Mouse (Mus musculus) embryonic facial prominence, embryonic 13.5 days (tissue): Measurements from ENCODE around the gene Zfp526. TPM values are rescaled to one million over a fixed set of nuclear protein-coding genes. Genes with fewer than 3 reads are reported as not detected.
"Not testable (repeated sequence)": the region's sequence is repeated elsewhere in the genome, so short reads cannot be mapped to it uniquely, and the experiment has no call there.

Experiments
- ATAC-seq: fragments of 200-750 bp; cut with Nextera tagmentation; 2 replicates; pipeline ENCODE4 v1.8.0; 2017; ENCODE audit warnings: low read depth; ENCODE audit not compliant: insufficient number of reproducible peaks, insufficient read depth, low FRiP score, low TSS enrichment
- H3K27ac ChIP-seq: fragments of 300-500 bp; sonication (generic); 2 replicates; pipeline ENCODE4 v1.5.1; 2015; ENCODE audit warnings: moderate library complexity, mild to moderate bottlenecking, inconsistent platforms
- H3K27me3 ChIP-seq: fragments of 300-500 bp; sonication (generic); 2 replicates; pipeline ENCODE4 v1.6.1; 2015; ENCODE audit warnings: mild to moderate bottlenecking, inconsistent platforms
- H3K36me3 ChIP-seq: fragments of 300-500 bp; sonication (generic); 2 replicates; pipeline ENCODE4 v1.6.1; 2015; ENCODE audit warnings: mild to moderate bottlenecking, inconsistent platforms
- H3K4me1 ChIP-seq: fragments of 300-500 bp; sonication (generic); 2 replicates; pipeline ENCODE4 v1.6.1; 2015; ENCODE audit warnings: inconsistent platforms
- H3K4me2 ChIP-seq: fragments of 300-500 bp; sonication (generic); 2 replicates; pipeline ENCODE4 v1.6.1; 2015; ENCODE audit warnings: moderate library complexity, mild to moderate bottlenecking, inconsistent platforms
- H3K4me3 ChIP-seq: fragments of 300-500 bp; sonication (generic); 2 replicates; pipeline ENCODE4 v1.5.1; 2015; ENCODE audit warnings: mild to moderate bottlenecking, inconsistent platforms
- H3K9ac ChIP-seq: fragments of 300-500 bp; sonication (generic); 2 replicates; pipeline ENCODE4 v1.6.1; 2015; ENCODE audit warnings: mild to moderate bottlenecking, inconsistent platforms
- H3K9me3 ChIP-seq: fragments of 300-500 bp; sonication (generic); 2 replicates; pipeline ENCODE4 v1.6.1; 2016; ENCODE audit warnings: inconsistent platforms
- WGBS: fragments of 180-500 bp; shearing (Covaris S2); methylation state at CpG from one replicate; pipeline ENCODE4 v1.1.7; 2015; ENCODE audit warnings: mixed read lengths; 5-methylcytosine and 5-hydroxymethylcytosine counted together
- polyA plus RNA-seq: library from polyadenylated mRNA; unstranded; fragments of >200 nt; fragmentation: Nextera tagmentation; extraction: Ambion mirVana; gene quantifications from 2 replicates; pipeline ENCODE4 v1.2.1, GENCODE M21; 2015

The Zfp526 gene
- polyA plus RNA-seq, 1 experiment from 2014 or later, result 3.4 TPM

- H3K27me3 ChIP-seq, result no peaks in the 10 kb centered on the region
- H3K9ac ChIP-seq, result no peak overlapping the region
- peaks cover 11% of the 10 kb centered on the region for H3K4me1 ChIP-seq
- H3K36me3 ChIP-seq, result no peaks in the 10 kb centered on the region
- WGBS, result 30% methylated on average over 17 of the region's 17 CpGs
- no peak overlapping the region for H3K4me3 ChIP-seq
- no peak overlapping the region for H3K27ac ChIP-seq
- no peak overlapping the region for H3K4me2 ChIP-seq
- no peaks in the 10 kb centered on the region for H3K9me3 ChIP-seq
- ATAC-seq, result no peak
Measured at GRCm38 (mm10) chr7:25263968-25264870, 43.0 kb downstream of the Zfp526 start.

GRCm38 (mm10) chr7:25265743-25266142, 44.5 kb downstream of the Zfp526 start:
- not testable (repeated sequence) for H3K27ac ChIP-seq, H3K4me3 ChIP-seq, H3K4me2 ChIP-seq, H3K36me3 ChIP-seq, H3K9me3 ChIP-seq, ATAC-seq, H3K9ac ChIP-seq, H3K27me3 ChIP-seq
- 88% methylated on average over 5 of the region's 5 CpGs for WGBS
- H3K4me1 ChIP-seq, result peaks cover 23% of the 10 kb centered on the region

DNA sequence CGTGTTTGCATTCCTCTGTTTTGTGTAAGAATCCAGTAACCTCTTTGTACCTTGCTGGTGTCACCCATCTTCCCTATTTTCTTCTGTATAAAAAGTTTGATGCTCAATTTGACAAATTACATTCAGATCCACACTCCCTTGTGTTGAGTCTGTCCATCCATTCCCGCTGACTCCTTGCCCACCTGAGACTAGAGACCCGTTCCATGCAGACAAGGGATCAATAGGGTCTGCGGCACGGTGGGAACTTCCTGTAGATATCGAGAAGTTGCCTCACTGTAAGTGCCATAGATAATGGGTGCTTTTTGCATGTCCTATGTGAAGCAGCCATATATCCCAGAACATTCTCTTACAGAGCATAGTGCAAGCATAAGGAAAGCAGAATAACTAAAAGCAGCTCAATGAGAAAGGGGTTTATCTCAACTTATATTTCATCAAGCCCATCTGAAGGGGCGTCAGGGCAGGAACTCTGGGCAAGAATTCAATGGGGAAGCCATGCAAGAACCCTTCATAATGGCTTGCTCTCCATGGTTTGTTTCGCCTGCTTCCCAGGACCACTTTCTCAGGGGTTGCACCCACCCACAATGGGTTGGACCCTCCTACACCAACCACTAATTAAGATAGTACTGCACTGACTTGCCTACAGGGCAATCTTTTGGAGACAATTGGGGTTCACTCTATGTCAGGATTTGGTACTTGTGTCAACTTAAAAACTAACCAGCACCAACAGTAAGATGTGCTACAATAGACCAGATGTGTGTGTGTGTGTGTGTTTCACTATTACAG, 45.1 kb downstream of the Zfp526 start:
- ATAC-seq, result no peak
- Histone ChIP-seq H3K27me3 (no peaks in the 10 kb centered on the region), H3K27ac (no peak overlapping the region; the same call in 1 of the 2 replicates), H3K4me1 (peaks cover 23% of the 10 kb centered on the region), H3K9ac (no peak overlapping the region), H3K36me3 (peaks cover 8% of the 10 kb centered on the region), H3K4me3 (peak overlapping the region; percentile 77; the same call in 1 of the 2 replicates), H3K9me3 (no peaks in the 10 kb centered on the region), H3K4me2 (peak overlapping the region; percentile 64)
- 88% methylated on average over 8 of the region's 8 CpGs for WGBS

- Histone ChIP-seq H3K4me3 (peak within 1 kb of the TSS; percentile 77), H3K9ac (peak within 1 kb of the TSS; percentile 82), H3K36me3 (peaks cover 18% of the 10 kb centered on the region), H3K4me2 (peak within 1 kb of the TSS; percentile 82), H3K27ac (peak within 1 kb of the TSS; percentile 94), H3K27me3 (no peaks in the 10 kb centered on the region), H3K9me3 (no peaks in the 10 kb centered on the region), H3K4me1 (peaks cover 23% of the 10 kb centered on the region)
- peak; percentile 85 for ATAC-seq
- 0% methylated on average over 29 of the region's 29 CpGs for WGBS
Measured at GRCm38 (mm10) chr7:25267301-25267750, 46.1 kb downstream of the Zfp526 start, which contains the start of gene Cic. Cic (plus strand) TSS chr7:25267704.

DNA sequence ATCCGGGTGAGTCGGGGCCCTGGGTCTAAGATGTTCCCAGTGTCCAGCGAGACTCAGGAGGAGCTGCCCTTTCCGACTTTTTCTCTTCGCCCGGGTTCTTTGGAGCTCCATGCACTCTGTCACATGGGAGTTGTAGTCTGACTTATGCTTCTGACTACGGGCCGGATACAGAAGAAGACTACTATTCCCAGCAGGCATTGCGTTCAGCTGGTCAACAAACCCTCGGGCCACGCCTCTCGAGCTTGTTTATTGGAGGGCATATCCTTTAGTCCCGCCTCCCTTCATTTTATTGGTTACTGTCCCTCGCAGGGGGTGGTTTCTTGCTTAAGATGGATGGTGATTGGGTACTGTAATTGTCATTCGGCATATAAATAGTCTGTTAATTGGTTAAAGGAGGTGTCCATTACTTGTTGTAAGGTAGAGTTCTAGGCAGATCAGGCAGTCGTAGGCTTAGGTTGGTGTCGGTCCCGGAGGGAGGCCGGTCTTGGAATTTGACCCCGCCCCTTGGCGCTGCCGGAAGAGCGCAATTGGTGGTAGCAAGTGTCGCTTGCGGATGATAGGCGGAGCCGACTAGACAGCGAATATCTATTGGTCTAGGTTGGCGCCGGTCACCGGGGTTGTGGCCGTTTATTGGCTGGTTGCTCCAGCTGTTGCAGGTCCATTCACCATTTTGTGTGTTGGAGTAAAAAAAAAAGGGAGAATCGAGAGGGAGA, 46.7 kb downstream of the Zfp526 start:
- H3K27me3 ChIP-seq, result no peaks in the 10 kb centered on the region
- peak overlapping the region; percentile 77 for H3K4me3 ChIP-seq
- H3K9ac ChIP-seq, result peak overlapping the region; percentile 82
- H3K36me3 ChIP-seq, result peaks cover 23% of the 10 kb centered on the region
- H3K4me1 ChIP-seq, result peaks cover 23% of the 10 kb centered on the region
- WGBS, result under 1% methylated on average over 33 of the region's 33 CpGs
- H3K9me3 ChIP-seq, result no peaks in the 10 kb centered on the region
- H3K4me2 ChIP-seq, result peak overlapping the region; percentile 82
- peak; percentile 94 for ATAC-seq
- peak overlapping the region; percentile 94 for H3K27ac ChIP-seq

GRCm38 (mm10) chr7:25268588-25268987, 47.4 kb downstream of the Zfp526 start:
- Histone ChIP-seq H3K4me1 (peaks cover 28% of the 10 kb centered on the region), H3K9ac (peak overlapping the region; percentile 82), H3K4me3 (peak overlapping the region; percentile 77), H3K4me2 (peak overlapping the region; percentile 82), H3K36me3 (peaks cover 30% of the 10 kb centered on the region), H3K27ac (peak overlapping the region; percentile 75), H3K27me3 (no peaks in the 10 kb centered on the region), H3K9me3 (no peaks in the 10 kb centered on the region)
- WGBS, result 3% methylated on average over 7 of the region's 7 CpGs
- ATAC-seq, result no peak

GRCm38 (mm10) chr7:25269029-25269428, 47.8 kb downstream of the Zfp526 start:
- H3K27me3 ChIP-seq, result no peaks in the 10 kb centered on the region
- H3K9ac ChIP-seq, result peak overlapping the region; percentile 82
- H3K4me3 ChIP-seq, result peak overlapping the region; percentile 77
- no peaks in the 10 kb centered on the region for H3K9me3 ChIP-seq
- peak overlapping the region; percentile 82 for H3K4me2 ChIP-seq
- H3K27ac ChIP-seq, result peak overlapping the region; percentile 75
- no peak for ATAC-seq
- H3K4me1 ChIP-seq, result peaks cover 32% of the 10 kb centered on the region
- WGBS, result 45% methylated on average over 4 of the region's 4 CpGs
- H3K36me3 ChIP-seq, result peaks cover 35% of the 10 kb centered on the region

GRCm38 (mm10) chr7:25269545-25270271, 48.5 kb downstream of the Zfp526 start:
- 83% methylated on average over 8 of the region's 8 CpGs for WGBS
- peak overlapping the region; percentile 82 for H3K4me2 ChIP-seq
- peak overlapping the region; percentile 77 for H3K4me3 ChIP-seq
- no peaks in the 10 kb centered on the region for H3K9me3 ChIP-seq
- ATAC-seq, result no peak
- peak overlapping the region; percentile 75 for H3K27ac ChIP-seq
- H3K9ac ChIP-seq, result peak overlapping the region; percentile 82; the same call in 1 of the 2 replicates
- no peaks in the 10 kb centered on the region for H3K27me3 ChIP-seq
- H3K4me1 ChIP-seq, result peaks cover 39% of the 10 kb centered on the region
- H3K36me3 ChIP-seq, result peaks cover 38% of the 10 kb centered on the region

GRCm38 (mm10) chr7:25270652-25271633, 49.7 kb downstream of the Zfp526 start:
- Histone ChIP-seq H3K36me3 (peaks cover 38% of the 10 kb centered on the region), H3K9ac (peak overlapping the region; percentile 82), H3K4me2 (no peak overlapping the region), H3K9me3 (no peaks in the 10 kb centered on the region), H3K4me1 (peaks cover 51% of the 10 kb centered on the region), H3K27me3 (no peaks in the 10 kb centered on the region), H3K4me3 (no peak overlapping the region), H3K27ac (no peak overlapping the region)
- no peak for ATAC-seq
- WGBS, result 88% methylated on average over 35 of the region's 35 CpGs
